Mouse (Mus musculus) C2C12 (cell line): ENCODE results near the gene Mapkapk3. TPM values are rescaled to one million over a fixed set of nuclear protein-coding genes. Genes with fewer than 3 reads are reported as not detected.

ENCODE experiments used
- H3K27me3 ChIP-seq: one replicate; pipeline ENCODE4 v1.6.1; 2011; ENCODE audit not compliant: control insufficient read depth, insufficient read depth, insufficient read length
- H3K36me3 ChIP-seq: one replicate; pipeline ENCODE4 v1.6.1; 2011; ENCODE audit not compliant: control insufficient read depth, insufficient read depth
- H3K4me3 ChIP-seq: one replicate; pipeline ENCODE4 v1.5.1; 2011; ENCODE audit warnings: mild to moderate bottlenecking, control low read depth; ENCODE audit not compliant: poor library complexity, insufficient read depth, severe bottlenecking
- H3K79me2 ChIP-seq: one replicate; pipeline ENCODE4 v1.6.1; 2011; ENCODE audit not compliant: control insufficient read depth, insufficient read depth
- H3K79me3 ChIP-seq: one replicate; pipeline ENCODE4 v1.6.1; 2011; ENCODE audit warnings: low read depth, control low read depth
- H3ac ChIP-seq: one replicate; pipeline ENCODE3; 2011; ENCODE audit warnings: low read depth; ENCODE audit not compliant: control insufficient read depth, insufficient read length
- CEBPB ChIP-seq: IDR thresholded peaks from one replicate; pipeline ENCODE4 v1.6.1; 2011; ENCODE audit warnings: low read depth, mild to moderate bottlenecking, control low read depth, moderate library complexity
- CTCF ChIP-seq: IDR thresholded peaks from one replicate; pipeline ENCODE4 v1.5.1; 2011; ENCODE audit not compliant: control insufficient read depth, insufficient read depth, insufficient read length
- FOSL1 ChIP-seq: IDR thresholded peaks from one replicate; pipeline ENCODE4 v1.8.0; 2011; ENCODE audit warnings: mild to moderate bottlenecking, low read length; ENCODE audit not compliant: poor library complexity, insufficient read depth, severe bottlenecking
- MAX ChIP-seq: IDR thresholded peaks from one replicate; pipeline ENCODE4 v1.6.1; 2011; ENCODE audit warnings: mild to moderate bottlenecking, control low read depth
- MYOD1 ChIP-seq: IDR thresholded peaks from one replicate; pipeline ENCODE4 v1.6.1; 2011; ENCODE audit warnings: low read depth; ENCODE audit not compliant: control insufficient read depth, insufficient read length
- MYOG ChIP-seq: IDR thresholded peaks from one replicate; pipeline ENCODE4 v1.6.1; 2011; ENCODE audit not compliant: control insufficient read depth, insufficient read length; ENCODE audit errors: extremely low read depth
- USF1 ChIP-seq: IDR thresholded peaks from one replicate; pipeline ENCODE4 v1.6.1; 2011; ENCODE audit warnings: low read depth, mild to moderate bottlenecking, control low read depth, moderate library complexity
- polyA plus RNA-seq: library from polyadenylated mRNA; unstranded; fragments of >200 nt; fragmentation: generic; extraction: Trizol; gene quantifications from one replicate; pipeline ENCODE4 v1.2.1, GENCODE M21; 2012; ENCODE audit warnings: missing spikeins

Gene Mapkapk3
- polyA plus RNA-seq, 1 experiment, result 5.3 TPM

- Histone ChIP-seq H3K36me3 (no peaks in the 10 kb centered on the region), H3K4me3 (no peak overlapping the region), H3K79me2 (no peaks in the 10 kb centered on the region), H3K79me3 (no peaks in the 10 kb centered on the region), H3K27me3 (peaks cover 3% of the 10 kb centered on the region), H3ac (no peak overlapping the region)
- TF ChIP-seq FOSL1, result no peak
- no peak for TF ChIP-seq USF1
- TF ChIP-seq MAX, result no peak
- TF ChIP-seq MYOD1, result no peak
- no peak for TF ChIP-seq MYOG
- no peak for TF ChIP-seq CEBPB
- TF ChIP-seq CTCF, result no peak
These were observed 19.9 kb downstream of the Mapkapk3 start for GRCm38 (mm10) chr9:107269772-107270171.

DNA sequence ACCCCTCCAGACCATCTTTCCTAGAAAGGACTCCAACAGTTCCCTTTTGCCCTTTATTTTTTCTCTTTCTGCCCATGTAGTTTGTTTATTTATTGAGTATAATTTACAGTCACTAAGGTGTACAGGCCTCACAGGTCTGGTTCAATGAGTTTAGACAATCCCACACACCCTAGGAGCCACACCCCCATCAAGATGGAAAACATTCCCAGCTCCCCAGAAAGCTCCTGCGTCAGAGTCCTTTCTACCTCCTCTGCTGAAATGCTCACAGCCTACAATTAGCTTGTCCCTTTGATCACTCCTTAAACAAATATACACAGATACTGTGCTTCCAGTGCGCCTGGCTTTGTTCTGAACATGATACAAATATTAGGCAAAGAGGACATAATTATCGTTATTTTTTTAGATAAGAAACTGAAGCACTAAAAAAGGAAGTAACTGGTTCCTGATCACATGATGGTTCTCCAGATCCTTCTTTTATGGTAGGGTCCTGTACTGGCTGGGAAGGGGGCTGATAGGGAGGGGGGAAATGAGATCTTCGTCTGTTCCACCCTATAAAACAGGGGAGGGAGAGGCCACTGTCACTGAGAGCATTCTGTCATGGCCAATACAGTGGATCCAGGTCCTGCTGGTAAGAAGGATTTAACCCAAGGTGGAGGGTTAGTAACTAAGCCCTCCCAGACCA, 21.8 kb downstream of the Mapkapk3 start:
- Histone ChIP-seq H3K4me3 (no peak overlapping the region), H3K36me3 (no peaks in the 10 kb centered on the region), H3ac (no peak overlapping the region), H3K79me3 (no peaks in the 10 kb centered on the region), H3K27me3 (peaks cover 3% of the 10 kb centered on the region), H3K79me2 (no peaks in the 10 kb centered on the region)
- no peak for TF ChIP-seq FOSL1
- no peak for TF ChIP-seq MYOG
- no peak for TF ChIP-seq CEBPB
- no peak for TF ChIP-seq USF1
- no peak for TF ChIP-seq CTCF
- no peak for TF ChIP-seq MYOD1
- TF ChIP-seq MAX, result no peak

DNA sequence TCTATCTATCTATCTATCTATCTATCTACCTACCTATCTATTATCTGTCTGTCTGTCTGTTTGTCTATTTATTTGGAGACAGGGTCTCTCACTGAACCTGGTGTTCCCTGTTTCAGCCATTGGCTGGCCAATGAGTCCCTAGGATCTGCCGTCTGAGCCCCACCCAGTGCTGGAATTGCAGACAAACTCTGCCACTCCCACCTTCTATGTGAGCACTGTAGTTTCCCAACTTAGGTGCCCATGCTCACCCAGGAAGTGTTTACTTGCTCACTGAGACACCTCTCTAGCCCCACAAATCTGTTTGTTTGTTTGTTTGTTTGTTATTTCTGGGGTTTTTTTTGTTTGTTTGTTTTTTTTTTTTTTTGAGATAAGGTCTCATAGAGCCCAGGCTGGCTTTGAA, 22.6 kb downstream of the Mapkapk3 start:
- Histone ChIP-seq H3K27me3 (peaks cover 3% of the 10 kb centered on the region), H3K79me2 (no peaks in the 10 kb centered on the region), H3ac (no peak overlapping the region), H3K36me3 (no peaks in the 10 kb centered on the region), H3K79me3 (no peaks in the 10 kb centered on the region), H3K4me3 (no peak overlapping the region)
- TF ChIP-seq CEBPB, result no peak
- TF ChIP-seq MYOD1, result no peak
- TF ChIP-seq MYOG, result no peak
- TF ChIP-seq USF1, result no peak
- TF ChIP-seq CTCF, result no peak
- no peak for TF ChIP-seq MAX
- TF ChIP-seq FOSL1, result no peak

DNA sequence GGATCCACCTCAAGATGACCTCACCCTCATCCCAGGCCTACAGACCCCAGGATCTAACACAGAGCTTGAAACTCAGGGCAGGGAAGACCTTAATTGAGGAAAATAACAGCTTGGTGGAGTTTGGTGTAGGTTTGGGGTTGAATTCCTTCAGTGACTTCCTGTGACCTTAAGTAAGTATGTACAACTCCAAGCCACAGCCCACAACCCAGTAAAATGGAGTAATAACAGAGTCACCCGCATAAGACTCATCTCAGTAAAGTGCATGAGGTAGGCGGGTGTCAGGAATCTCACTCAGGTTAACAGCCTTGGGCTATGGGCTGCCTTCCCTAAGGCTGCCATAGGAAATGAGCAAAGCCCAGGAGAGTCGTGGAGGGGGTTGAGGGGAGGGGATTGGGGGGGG, 24.9 kb downstream of the Mapkapk3 start:
- TF ChIP-seq CEBPB, result no peak
- TF ChIP-seq FOSL1, result no peak
- TF ChIP-seq MYOG, result no peak
- TF ChIP-seq MAX, result no peak
- TF ChIP-seq CTCF, result no peak
- no peak for TF ChIP-seq USF1
- TF ChIP-seq MYOD1, result no peak
- Histone ChIP-seq H3K79me2 (no peaks in the 10 kb centered on the region), H3K27me3 (no peaks in the 10 kb centered on the region), H3K4me3 (no peak overlapping the region), H3K79me3 (no peaks in the 10 kb centered on the region), H3K36me3 (no peaks in the 10 kb centered on the region), H3ac (no peak overlapping the region)

- Histone ChIP-seq H3K36me3 (no peaks in the 10 kb centered on the region), H3K27me3 (no peaks in the 10 kb centered on the region), H3K4me3 (no peak overlapping the region), H3ac (no peak overlapping the region), H3K79me2 (no peaks in the 10 kb centered on the region), H3K79me3 (no peaks in the 10 kb centered on the region)
- TF ChIP-seq FOSL1, result peak; percentile 36
- TF ChIP-seq USF1, result no peak
- TF ChIP-seq CEBPB, result peak; percentile 97
- no peak for TF ChIP-seq CTCF
- no peak for TF ChIP-seq MAX
- no peak for TF ChIP-seq MYOG
- TF ChIP-seq MYOD1, result no peak
These were observed 25.8 kb downstream of the Mapkapk3 start for GRCm38 (mm10) chr9:107263912-107264311.

- no peaks in the 10 kb centered on the region for H3K79me2 ChIP-seq
- no peaks in the 10 kb centered on the region for H3K79me3 ChIP-seq
- no peaks in the 10 kb centered on the region for H3K27me3 ChIP-seq
- H3K4me3 ChIP-seq, result no peak overlapping the region
- H3ac ChIP-seq, result no peak overlapping the region
- TF ChIP-seq FOSL1 (no peak), MYOD1 (no peak), MYOG (no peak), CTCF (no peak), USF1 (no peak), MAX (no peak), CEBPB (no peak)
- H3K36me3 ChIP-seq, result no peaks in the 10 kb centered on the region
These were observed 27.3 kb downstream of the Mapkapk3 start for GRCm38 (mm10) chr9:107262375-107262774.
